Mouse (Mus musculus) small intestine, adult 2 months (tissue): Measurements from ENCODE around the gene Tecpr2.

ENCODE experiments used
- CTCF ChIP-seq: fragments of 200-500 bp; IDR thresholded peaks from 2 replicates; pipeline ENCODE4 v1.5.1; 2012; ENCODE audit warnings: low read depth, mild to moderate bottlenecking, control low read depth, inconsistent platforms, low read length, moderate library complexity, mixed read lengths; ENCODE audit not compliant: insufficient replicate concordance, insufficient read length; ENCODE audit errors: extremely low read depth
- POLR2A ChIP-seq: fragments of 200-500 bp; IDR thresholded peaks from 2 replicates; pipeline ENCODE4 v1.6.1; 2012; ENCODE audit warnings: low read depth, mild to moderate bottlenecking, control low read depth, inconsistent platforms, low read length, moderate library complexity

- TF ChIP-seq CTCF: no peak
- no peak for TF ChIP-seq POLR2A
These were observed 132.5 kb downstream of the Tecpr2 start for GRCm38 (mm10) chr12:111021577-111021976.
